Mouse (Mus musculus): ENCODE results near the gene Sigmar1. TPM values are rescaled to one million over a fixed set of nuclear protein-coding genes. Genes with fewer than 3 reads are reported as not detected.

The Sigmar1 gene
- polyA plus RNA-seq, 1 experiment = 60.9 TPM

Other genes with a start within 250 kb of the Sigmar1 start
- gene 1110017D15Rik, start 238.8 kb downstream of the Sigmar1 start, polyA plus RNA-seq (2012; rRNA removed) = 10.1 and 10.6 TPM in 2 replicates
- 161 and 180 TPM in 2 replicates for gene Fam219a, start 186.6 kb downstream of the Sigmar1 start, polyA plus RNA-seq (2012; rRNA removed)
- 11.9 and 13.4 TPM in 2 replicates for gene Dnaic1, start 186.4 kb downstream of the Sigmar1 start, polyA plus RNA-seq (2012; rRNA removed)
- 111 and 117 TPM in 2 replicates for gene Enho, start 115.8 kb downstream of the Sigmar1 start, polyA plus RNA-seq (2012; rRNA removed)
- gene Cntfr, start 59.1 kb downstream of the Sigmar1 start, polyA plus RNA-seq (2012; rRNA removed) = 79.4 and 92.6 TPM in 2 replicates
- gene Il11ra1, start 56.2 kb downstream of the Sigmar1 start, polyA plus RNA-seq (2012; rRNA removed) = 37.0 and 38.1 TPM in 2 replicates
- gene Rpp25l, start 42.6 kb downstream of the Sigmar1 start, polyA plus RNA-seq (2012; rRNA removed) = 30.7 and 32.5 TPM in 2 replicates
- gene Dctn3, start 33.0 kb downstream of the Sigmar1 start, polyA plus RNA-seq (2012; rRNA removed) = 189 and 190 TPM in 2 replicates
- gene Arid3c, start 25.0 kb downstream of the Sigmar1 start, polyA plus RNA-seq (2012; rRNA removed) = 0.12 and 0.17 TPM in 2 replicates
- 196 and 224 TPM in 2 replicates for gene Galt, start 929 bp downstream of the Sigmar1 start, polyA plus RNA-seq (2012; rRNA removed)
- gene Ccl27a, start 18.1 kb upstream of the Sigmar1 start, polyA plus RNA-seq (2012; rRNA removed) = 373 and 441 TPM in 2 replicates
- not detected in 2 replicates for gene Gm21541, start 147.5 kb upstream of the Sigmar1 start, polyA plus RNA-seq (2012; rRNA removed)
- 27.5 and 37.8 TPM in 2 replicates for gene Gm20878, start 185.4 kb upstream of the Sigmar1 start, polyA plus RNA-seq (2012; rRNA removed)
- gene Fam205a4, start 209.9 kb upstream of the Sigmar1 start, polyA plus RNA-seq (2012; rRNA removed) = 1.9 and 2.3 TPM in 2 replicates